Mouse (Mus musculus) heart, embryonic 12.5 days (tissue): Measurements from ENCODE around the gene Pdlim5. TPM values are rescaled to one million over a fixed set of nuclear protein-coding genes. Genes with fewer than 3 reads are reported as not detected.
"Not testable (repeated sequence)": the region's sequence is repeated elsewhere in the genome, so short reads cannot be mapped to it uniquely, and the experiment has no call there.

Experiments used
- ATAC-seq: fragments of 200-750 bp; cut with Nextera tagmentation; 2 replicates; pipeline ENCODE4 v1.8.0; 2017; ENCODE audit warnings: moderate TSS enrichment, moderate library complexity; ENCODE audit not compliant: insufficient number of reproducible peaks, low FRiP score
- H3K27ac ChIP-seq: fragments of 300-500 bp; sonication (generic); 2 replicates; pipeline ENCODE4 v1.5.1; 2016; ENCODE audit warnings: mild to moderate bottlenecking, moderate library complexity; ENCODE audit not compliant: poor library complexity, severe bottlenecking
- H3K27me3 ChIP-seq: fragments of 300-500 bp; sonication (generic); replicated peaks from 2 replicates; pipeline ENCODE4 v1.6.1; 2016; ENCODE audit warnings: mild to moderate bottlenecking, moderate library complexity
- H3K36me3 ChIP-seq: fragments of 300-500 bp; sonication (generic); 2 replicates; pipeline ENCODE4 v1.6.1; 2016; ENCODE audit warnings: mild to moderate bottlenecking, moderate library complexity
- H3K4me1 ChIP-seq: fragments of 300-500 bp; sonication (generic); replicated peaks from 2 replicates; pipeline ENCODE4 v1.6.1; 2016; ENCODE audit warnings: mild to moderate bottlenecking
- H3K4me2 ChIP-seq: fragments of 300-500 bp; sonication (generic); 2 replicates; pipeline ENCODE4 v1.6.1; 2016; ENCODE audit warnings: mild to moderate bottlenecking, moderate library complexity
- H3K4me3 ChIP-seq: fragments of 300-500 bp; sonication (generic); 2 replicates; pipeline ENCODE4 v1.5.1; 2016; ENCODE audit warnings: mild to moderate bottlenecking
- H3K9ac ChIP-seq: fragments of 300-500 bp; sonication (generic); 2 replicates; pipeline ENCODE4 v1.6.1; 2016; ENCODE audit warnings: mild to moderate bottlenecking, moderate library complexity
- H3K9me3 ChIP-seq: fragments of 300-500 bp; sonication (generic); replicated peaks from 2 replicates; pipeline ENCODE4 v1.6.1; 2016; ENCODE audit warnings: mild to moderate bottlenecking, moderate library complexity
- WGBS: fragments of 180-500 bp; shearing (Covaris S2); methylation state at CpG from one replicate; pipeline ENCODE4 v1.1.7; 2016; 5-methylcytosine and 5-hydroxymethylcytosine counted together
- polyA plus RNA-seq: library from polyadenylated mRNA; unstranded; fragments of >200 nt; fragmentation: Nextera tagmentation; extraction: Ambion mirVana; gene quantifications from 2 replicates; pipeline ENCODE4 v1.2.1, GENCODE M21; 2016

Gene Pdlim5
- 218 and 224 TPM in 2 replicates for polyA plus RNA-seq

- peak within 1 kb of the TSS; percentile 100 for H3K27ac ChIP-seq
- H3K36me3 ChIP-seq = peaks cover 10% of the 10 kb centered on the region
- peak within 1 kb of the TSS; percentile 78 for H3K4me2 ChIP-seq
- peak within 1 kb of the TSS; percentile 100 for H3K9ac ChIP-seq
- H3K4me1 ChIP-seq = peaks cover 14% of the 10 kb centered on the region
- no peaks in the 10 kb centered on the region for H3K27me3 ChIP-seq
- peak within 1 kb of the TSS; percentile 95 for H3K4me3 ChIP-seq
- under 1% methylated on average over 46 of the region's 46 CpGs for WGBS
- ATAC-seq = peak; percentile 98
- no peaks in the 10 kb centered on the region for H3K9me3 ChIP-seq
Measured at GRCm38 (mm10) chr3:142395520-142396193, at the start of gene Pdlim5. Gene Pdlim5 (minus strand): TSS chr3:142395696.

- Histone ChIP-seq H3K27me3 (no peaks in the 10 kb centered on the region), H3K36me3 (no peaks in the 10 kb centered on the region), H3K4me3 (no peak overlapping the region), H3K4me2 (peak overlapping the region; percentile 54), H3K4me1 (peaks cover 38% of the 10 kb centered on the region), H3K27ac (no peak overlapping the region; the same call in 1 of the 2 replicates), H3K9me3 (no peaks in the 10 kb centered on the region), H3K9ac (no peak overlapping the region; the same call in 1 of the 2 replicates)
- no peak for ATAC-seq
- WGBS = 14% methylated on average over 4 of the region's 4 CpGs
Measured at GRCm38 (mm10) chr3:142443710-142444043, 48.2 kb upstream of the Pdlim5 start.

GRCm38 (mm10) chr3:142443006-142443709 is 47.7 kb upstream of the Pdlim5 start:
- Histone ChIP-seq H3K27me3 (no peaks in the 10 kb centered on the region), H3K4me2 (peak overlapping the region; percentile 54), H3K9ac (0 out of 2 replicates have a peak overlapping the region, but pooled peaks have one; percentile 30), H3K4me1 (peaks cover 41% of the 10 kb centered on the region), H3K27ac (peak overlapping the region; percentile 82), H3K4me3 (peak overlapping the region; percentile 5; the same call in 1 of the 2 replicates), H3K9me3 (no peaks in the 10 kb centered on the region), H3K36me3 (no peaks in the 10 kb centered on the region)
- no peak; the same call in 1 of the 2 replicates for ATAC-seq
- 5% methylated on average over 12 of the region's 12 CpGs for WGBS

GRCm38 (mm10) chr3:142442161-142442560 is 46.7 kb upstream of the Pdlim5 start:
- no peak overlapping the region for H3K4me2 ChIP-seq
- no peak overlapping the region for H3K4me3 ChIP-seq
- H3K9me3 ChIP-seq = no peaks in the 10 kb centered on the region
- peak overlapping the region; percentile 70 for H3K27ac ChIP-seq
- WGBS = 43% methylated on average over 7 of the region's 7 CpGs
- no peaks in the 10 kb centered on the region for H3K36me3 ChIP-seq
- no peak for ATAC-seq
- H3K4me1 ChIP-seq = peaks cover 34% of the 10 kb centered on the region
- H3K27me3 ChIP-seq = no peaks in the 10 kb centered on the region
- no peak overlapping the region for H3K9ac ChIP-seq

- Histone ChIP-seq H3K4me2 (no peak overlapping the region), H3K9me3 (no peaks in the 10 kb centered on the region), H3K27ac (peak overlapping the region; percentile 97), H3K36me3 (no peaks in the 10 kb centered on the region), H3K27me3 (no peaks in the 10 kb centered on the region), H3K9ac (no peak overlapping the region), H3K4me1 (peaks cover 39% of the 10 kb centered on the region), H3K4me3 (no peak overlapping the region)
- WGBS = 9% methylated on average over 5 of the region's 5 CpGs
- no peak for ATAC-seq
Measured at GRCm38 (mm10) chr3:142441142-142441541, 45.6 kb upstream of the Pdlim5 start.

GRCm38 (mm10) chr3:142440191-142440590 is 44.7 kb upstream of the Pdlim5 start:
- no peaks in the 10 kb centered on the region for H3K36me3 ChIP-seq
- H3K4me1 ChIP-seq = peaks cover 39% of the 10 kb centered on the region
- no peak overlapping the region for H3K4me3 ChIP-seq
- H3K27ac ChIP-seq = peak overlapping the region; percentile 97
- H3K27me3 ChIP-seq = no peaks in the 10 kb centered on the region
- 17% methylated on average over 4 of the region's 4 CpGs for WGBS
- ATAC-seq = peak; percentile 4; the same call in 1 of the 2 replicates
- H3K9me3 ChIP-seq = no peaks in the 10 kb centered on the region
- no peak overlapping the region for H3K9ac ChIP-seq
- peak overlapping the region; percentile 37 for H3K4me2 ChIP-seq

GRCm38 (mm10) chr3:142439591-142440093 is 44.1 kb upstream of the Pdlim5 start:
- Histone ChIP-seq H3K4me2 (peak overlapping the region; percentile 37), H3K4me1 (peaks cover 44% of the 10 kb centered on the region)
- peak; percentile 78 for ATAC-seq

GRCm38 (mm10) chr3:142438630-142439029 is 43.1 kb upstream of the Pdlim5 start:
- H3K27ac ChIP-seq = peak overlapping the region; percentile 5; the same call in 1 of the 2 replicates

More at GRCm38 (mm10) chr3:142439591-142440093, 44.1 kb upstream of the Pdlim5 start:
- Histone ChIP-seq H3K4me3 (no peak overlapping the region), H3K9me3 (no peaks in the 10 kb centered on the region), H3K9ac (no peak overlapping the region), H3K27me3 (no peaks in the 10 kb centered on the region), H3K36me3 (no peaks in the 10 kb centered on the region), H3K27ac (peak overlapping the region; percentile 97)
- whole genome bisulfite sequencing = 9% methylated on average over 7 of the region's 7 CpGs

GRCm38 (mm10) chr3:142436824-142437223 is 41.3 kb upstream of the Pdlim5 start:
- Histone ChIP-seq H3K9ac (no peak overlapping the region), H3K4me1 (peaks cover 46% of the 10 kb centered on the region), H3K36me3 (no peaks in the 10 kb centered on the region), H3K4me2 (no peak overlapping the region), H3K4me3 (no peak overlapping the region), H3K27ac (peak overlapping the region; percentile 27; the same call in 1 of the 2 replicates), H3K27me3 (no peaks in the 10 kb centered on the region), H3K9me3 (no peaks in the 10 kb centered on the region)
- 55% methylated on average over 6 of the region's 6 CpGs for WGBS
- ATAC-seq = no peak

More at GRCm38 (mm10) chr3:142438630-142439029, 43.1 kb upstream of the Pdlim5 start:
- not testable (repeated sequence) for H3K36me3 ChIP-seq, H3K4me3 ChIP-seq, H3K9me3 ChIP-seq, H3K27me3 ChIP-seq, ATAC-seq, H3K9ac ChIP-seq, H3K4me2 ChIP-seq
- WGBS = 75% methylated on average over 8 of the region's 8 CpGs
- H3K4me1 ChIP-seq = peaks cover 51% of the 10 kb centered on the region

GRCm38 (mm10) chr3:142436212-142436611 is 40.7 kb upstream of the Pdlim5 start:
- Histone ChIP-seq H3K36me3 (no peaks in the 10 kb centered on the region), H3K27me3 (no peaks in the 10 kb centered on the region), H3K9ac (no peak overlapping the region), H3K4me3 (no peak overlapping the region), H3K27ac (peak overlapping the region; percentile 27; the same call in 1 of the 2 replicates), H3K9me3 (no peaks in the 10 kb centered on the region), H3K4me1 (peaks cover 50% of the 10 kb centered on the region), H3K4me2 (no peak overlapping the region)
- WGBS = 80% methylated on average over 5 of the region's 5 CpGs
- ATAC-seq = no peak

- no peak overlapping the region for H3K9ac ChIP-seq
- ATAC-seq = no peak
- H3K4me2 ChIP-seq = no peak overlapping the region
- no peaks in the 10 kb centered on the region for H3K27me3 ChIP-seq
- WGBS = 46% methylated on average over 4 of the region's 4 CpGs
- H3K4me3 ChIP-seq = no peak overlapping the region
- no peaks in the 10 kb centered on the region for H3K9me3 ChIP-seq
- peak overlapping the region; percentile 43; the same call in 1 of the 2 replicates for H3K27ac ChIP-seq
- H3K36me3 ChIP-seq = no peaks in the 10 kb centered on the region
- H3K4me1 ChIP-seq = peaks cover 49% of the 10 kb centered on the region
Measured at GRCm38 (mm10) chr3:142434786-142435168, 39.3 kb upstream of the Pdlim5 start.
